Mouse (Mus musculus) olfactory bulb, adult 2 months (tissue): Measurements from ENCODE around the gene Fgfr2.

Experiments
- CTCF ChIP-seq: fragments of 200-500 bp; IDR thresholded peaks from 2 replicates; pipeline ENCODE4 v1.5.1; 2012; ENCODE audit warnings: low read depth, mild to moderate bottlenecking, low read length, moderate library complexity; ENCODE audit not compliant: insufficient read depth
- POLR2A ChIP-seq: fragments of 200-500 bp; IDR thresholded peaks from 2 replicates; pipeline ENCODE4 v1.6.1; 2012; ENCODE audit warnings: mild to moderate bottlenecking, low read depth, low read length, moderate library complexity; ENCODE audit not compliant: insufficient read depth

- no peak for TF ChIP-seq POLR2A
- TF ChIP-seq CTCF, result no peak
Observed at GRCm38 (mm10) chr7:132468391-132468790, 654.8 kb downstream of the Fgfr2 start.
